Mouse (Mus musculus): ENCODE measurements around the gene Zbtb16. TPM values are rescaled to one million over a fixed set of nuclear protein-coding genes. Genes with fewer than 3 reads are reported as not detected.
A peak's percentile ranks its signal among the peaks of the same experiment; 100 is the strongest.

The Zbtb16 gene
- total and polyA plus RNA-seq, 3 experiments: 10.6 to 45.5 (median 20.0) TPM

GRCm38 (mm10) chr9:48711826-48712225 is 124.2 kb downstream of the Zbtb16 start:
- TF ChIP-seq TAL1 (conservative IDR thresholded peaks at IDR 0.05; ENCODE audit: low read depth, low read length) (peak; percentile 38; the same call in 1 of the 2 replicates), CTCF (IDR thresholded peaks at IDR 0.05; ENCODE audit: low read depth, low read length) (no peak)
- ATAC-seq (ENCODE audit: extremely low read depth, insufficient number of reproducible peaks, low FRiP score, poor library complexity, severe bottlenecking) (peak; percentile 81), DNase-seq (ENCODE audit: low spot score) (peak; percentile 62)
- Histone ChIP-seq H3K4me1 (ENCODE audit: insufficient read depth, low read depth, low read length) (peaks cover 89% of the 10 kb centered on the region), H3K4me3 (ENCODE audit: low read depth, low read length) (peak overlapping the region; percentile 61; the same call in 1 of the 2 replicates), H3K9me3 (replicated peaks) (no peaks in the 10 kb centered on the region), H3K36me3 (replicated peaks) (peaks cover 73% of the 10 kb centered on the region), H3K27me3 (ENCODE audit: insufficient read depth, low read length) (no peaks in the 10 kb centered on the region)

GRCm38 (mm10) chr9:48711296-48711781 is 124.7 kb downstream of the Zbtb16 start:
- peak overlapping the region; percentile 61; the same call in 1 of the 2 replicates for H3K4me3 ChIP-seq (ENCODE audit: low read depth, low read length)
- no peak for TF ChIP-seq POLR2AphosphoS5 (IDR thresholded peaks at IDR 0.05; ENCODE audit: insufficient replicate concordance, low read depth, low read length)
- TF ChIP-seq TAL1 (conservative IDR thresholded peaks at IDR 0.05; ENCODE audit: low read depth, low read length): no peak
- TF ChIP-seq CTCF (IDR thresholded peaks at IDR 0.05; ENCODE audit: low read depth, low read length): no peak
- no peak for TF ChIP-seq GATA2 (IDR thresholded peaks at IDR 0.05; ENCODE audit: borderline replicate concordance, low read depth, low read length)
- TF ChIP-seq GATA1 (IDR thresholded peaks at IDR 0.05; ENCODE audit: borderline replicate concordance, low read length): no peak
- H3K4me1 ChIP-seq (ENCODE audit: insufficient read depth, low read depth, low read length): peaks cover 91% of the 10 kb centered on the region
- no peak for ATAC-seq (ENCODE audit: extremely low read depth, insufficient number of reproducible peaks, low FRiP score, poor library complexity, severe bottlenecking)
- no peaks in the 10 kb centered on the region for H3K27me3 ChIP-seq (ENCODE audit: insufficient read depth, low read length)
- no peaks in the 10 kb centered on the region for H3K9me3 ChIP-seq (replicated peaks)
- no peak for DNase-seq (ENCODE audit: low spot score)
- H3K36me3 ChIP-seq (replicated peaks): peaks cover 70% of the 10 kb centered on the region

GRCm38 (mm10) chr9:48710355-48711295 is 125.4 kb downstream of the Zbtb16 start:
- H3K36me3 ChIP-seq (replicated peaks): peaks cover 67% of the 10 kb centered on the region
- no peaks in the 10 kb centered on the region for H3K9me3 ChIP-seq (replicated peaks)
- no peak for DNase-seq (ENCODE audit: low spot score)
- H3K4me1 ChIP-seq (ENCODE audit: insufficient read depth, low read depth, low read length): peaks cover 95% of the 10 kb centered on the region
- H3K27me3 ChIP-seq (ENCODE audit: insufficient read depth, low read length): no peaks in the 10 kb centered on the region
- TF ChIP-seq GATA1 (IDR thresholded peaks at IDR 0.05; ENCODE audit: borderline replicate concordance, low read length): no peak
- TF ChIP-seq GATA2 (IDR thresholded peaks at IDR 0.05; ENCODE audit: borderline replicate concordance, low read depth, low read length): no peak
- TF ChIP-seq TAL1 (conservative IDR thresholded peaks at IDR 0.05; ENCODE audit: low read depth, low read length): no peak
- TF ChIP-seq CTCF (IDR thresholded peaks at IDR 0.05; ENCODE audit: low read depth, low read length): no peak
- TF ChIP-seq POLR2AphosphoS5 (IDR thresholded peaks at IDR 0.05; ENCODE audit: insufficient replicate concordance, low read depth, low read length): no peak
- no peak for ATAC-seq (ENCODE audit: extremely low read depth, insufficient number of reproducible peaks, low FRiP score, poor library complexity, severe bottlenecking)
- no peak overlapping the region for H3K4me3 ChIP-seq (ENCODE audit: low read depth, low read length)

- DNase-seq (ENCODE audit: low spot score) (no peak), ATAC-seq (ENCODE audit: extremely low read depth, insufficient number of reproducible peaks, low FRiP score, poor library complexity, severe bottlenecking) (no peak)
- Histone ChIP-seq H3K36me3 (replicated peaks) (peaks cover 52% of the 10 kb centered on the region), H3K9me3 (replicated peaks) (no peaks in the 10 kb centered on the region), H3K4me3 (ENCODE audit: low read depth, low read length) (peak overlapping the region; percentile 37; the same call in 1 of the 2 replicates), H3K27me3 (ENCODE audit: insufficient read depth, low read length) (no peaks in the 10 kb centered on the region), H3K4me1 (ENCODE audit: insufficient read depth, low read depth, low read length) (peaks cover 95% of the 10 kb centered on the region)
- no peak for TF ChIP-seq CTCF (IDR thresholded peaks at IDR 0.05; ENCODE audit: low read depth, low read length)
- no peak for TF ChIP-seq GATA1 (IDR thresholded peaks at IDR 0.05; ENCODE audit: borderline replicate concordance, low read length)
- no peak for TF ChIP-seq POLR2AphosphoS5 (IDR thresholded peaks at IDR 0.05; ENCODE audit: insufficient replicate concordance, low read depth, low read length)
- TF ChIP-seq TAL1 (conservative IDR thresholded peaks at IDR 0.05; ENCODE audit: low read depth, low read length): no peak
- no peak for TF ChIP-seq GATA2 (IDR thresholded peaks at IDR 0.05; ENCODE audit: borderline replicate concordance, low read depth, low read length)
These were observed 128.2 kb downstream of the Zbtb16 start for GRCm38 (mm10) chr9:48707824-48708229.

GRCm38 (mm10) chr9:48707134-48707823 is 128.7 kb downstream of the Zbtb16 start:
- ATAC-seq (ENCODE audit: extremely low read depth, insufficient number of reproducible peaks, low FRiP score, poor library complexity, severe bottlenecking) (peak; percentile 42; the same call in 1 of the 2 replicates), DNase-seq (ENCODE audit: low spot score) (peak; percentile 67)
- TF ChIP-seq CTCF (IDR thresholded peaks at IDR 0.05; ENCODE audit: low read depth, low read length): no peak
- no peak for TF ChIP-seq GATA1 (IDR thresholded peaks at IDR 0.05; ENCODE audit: borderline replicate concordance, low read length)
- no peak for TF ChIP-seq TAL1 (conservative IDR thresholded peaks at IDR 0.05; ENCODE audit: low read depth, low read length)
- no peak for TF ChIP-seq POLR2AphosphoS5 (IDR thresholded peaks at IDR 0.05; ENCODE audit: insufficient replicate concordance, low read depth, low read length)
- TF ChIP-seq GATA2 (IDR thresholded peaks at IDR 0.05; ENCODE audit: borderline replicate concordance, low read depth, low read length): no peak
- Histone ChIP-seq H3K4me1 (ENCODE audit: insufficient read depth, low read depth, low read length) (peaks cover 90% of the 10 kb centered on the region), H3K27me3 (ENCODE audit: insufficient read depth, low read length) (no peaks in the 10 kb centered on the region), H3K36me3 (replicated peaks) (peaks cover 53% of the 10 kb centered on the region), H3K9me3 (replicated peaks) (no peaks in the 10 kb centered on the region), H3K4me3 (ENCODE audit: low read depth, low read length) (peak overlapping the region; percentile 37; the same call in 1 of the 2 replicates)

GRCm38 (mm10) chr9:48701296-48701695 is 134.7 kb downstream of the Zbtb16 start:
- ATAC-seq (ENCODE audit: extremely low read depth, insufficient number of reproducible peaks, low FRiP score, poor library complexity, severe bottlenecking) (no peak), DNase-seq (ENCODE audit: low spot score) (no peak)
- H3K27me3 ChIP-seq (ENCODE audit: insufficient read depth, low read length): no peaks in the 10 kb centered on the region; the same call in 1 of the 2 replicates
- peaks cover 69% of the 10 kb centered on the region for H3K36me3 ChIP-seq (replicated peaks)
- peaks cover 49% of the 10 kb centered on the region for H3K4me1 ChIP-seq (ENCODE audit: insufficient read depth, low read depth, low read length)
- TF ChIP-seq POLR2AphosphoS5 (IDR thresholded peaks at IDR 0.05; ENCODE audit: insufficient replicate concordance, low read depth, low read length): no peak
- TF ChIP-seq CTCF (IDR thresholded peaks at IDR 0.05; ENCODE audit: low read depth, low read length): no peak
- TF ChIP-seq GATA2 (IDR thresholded peaks at IDR 0.05; ENCODE audit: borderline replicate concordance, low read depth, low read length): no peak
- TF ChIP-seq GATA1 (IDR thresholded peaks at IDR 0.05; ENCODE audit: borderline replicate concordance, low read length): no peak
- TF ChIP-seq TAL1 (conservative IDR thresholded peaks at IDR 0.05; ENCODE audit: low read depth, low read length): no peak
- H3K4me3 ChIP-seq (ENCODE audit: low read depth, low read length): no peak overlapping the region
- H3K9me3 ChIP-seq (replicated peaks): no peaks in the 10 kb centered on the region
